Mouse (Mus musculus): ENCODE data around the gene Btf3. TPM values are rescaled to one million over a fixed set of nuclear protein-coding genes. Genes with fewer than 3 reads are reported as not detected.

The Btf3 gene
- total RNA-seq, 1 experiment: 844 TPM

DNA sequence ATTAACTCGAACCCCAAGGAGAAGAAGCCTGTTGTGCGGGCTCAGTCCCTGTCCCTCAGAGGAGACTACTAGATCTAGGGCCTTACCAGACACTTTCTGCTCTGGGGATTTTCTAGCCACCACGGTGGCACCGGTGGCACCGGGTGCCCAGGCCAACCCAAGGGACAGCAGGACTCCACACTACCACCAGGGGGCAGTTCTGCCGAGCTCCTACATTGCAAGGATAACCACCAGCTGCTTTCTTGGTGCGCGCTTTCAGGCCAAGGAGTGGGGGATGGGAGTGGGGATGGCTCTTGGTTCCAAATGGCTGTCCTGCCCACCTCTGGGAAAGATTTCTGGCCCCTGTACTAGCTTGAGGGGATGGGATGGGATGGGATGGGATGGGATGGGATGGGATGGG, 34.7 kb upstream of the Btf3 start:
- Histone ChIP-seq H3K9ac (ENCODE audit: insufficient read depth, low read depth, low read length, poor library complexity, severe bottlenecking) (no peak overlapping the region), H3K36me3 (ENCODE audit: control insufficient read depth, insufficient read depth, low read length, poor library complexity, severe bottlenecking) (no peaks in the 10 kb centered on the region), H3K4me3 (ENCODE audit: insufficient read depth in 1 of 2, low read depth in 1 of 2, low read length in 2 of 2, poor library complexity in 1 of 2, severe bottlenecking in 1 of 2) (no peak overlapping the region), H3K4me1 (ENCODE audit: control insufficient read depth in 2 of 2, insufficient read depth in 2 of 2, low read length in 2 of 2, poor library complexity in 1 of 2) (no peaks in the 10 kb centered on the region), H3K9me3 (ENCODE audit: control insufficient read depth, insufficient read depth, low read depth, low read length) (no peaks in the 10 kb centered on the region), H3K27ac (ENCODE audit: insufficient read depth, low read depth, low read length, poor library complexity, severe bottlenecking) (no peak overlapping the region)
- in situ Hi-C loops (cut with MboI; ENCODE audit: low sequenced_read_pairs in 2 of 2, unreplicated experiment in 2 of 2): no loop called here
- TF ChIP-seq HCFC1 (IDR thresholded peaks at IDR 0.05; ENCODE audit: borderline replicate concordance, insufficient read depth, low read length) (no peak), ZC3H11A (IDR thresholded peaks at IDR 0.05; ENCODE audit: borderline replicate concordance, low read depth, low read length) (peak; percentile 26; the same call in 1 of the 2 replicates), CHD2 (IDR thresholded peaks at IDR 0.05; ENCODE audit: low read depth, low read length) (no peak), ZNF384 (IDR thresholded peaks at IDR 0.05; ENCODE audit: low read depth, low read length) (no peak), MAFK (IDR thresholded peaks at IDR 0.05; ENCODE audit: insufficient read depth, low read depth, low read length) (no peak)
- no peak for DNase-seq (ENCODE audit: low read depth, low spot score)

DNA sequence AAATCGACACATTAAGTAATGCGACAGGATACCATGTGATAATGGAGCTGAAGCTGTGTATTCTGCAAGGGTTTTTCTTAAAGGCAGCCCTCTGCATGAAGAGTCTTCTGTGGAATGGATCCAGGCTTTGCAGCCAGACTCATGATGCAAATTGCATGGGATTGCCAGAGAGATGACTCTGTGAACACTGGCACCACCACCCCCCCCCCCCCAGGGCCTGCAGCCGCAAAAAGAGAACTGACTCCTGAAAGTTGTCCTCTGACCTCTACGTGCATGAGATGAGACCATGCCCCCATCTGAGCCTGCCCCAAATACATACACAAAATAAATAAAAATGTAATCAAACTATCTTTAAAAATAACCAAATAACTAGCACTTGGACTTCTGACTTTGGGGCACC, 32.7 kb upstream of the Btf3 start:
- Histone ChIP-seq H3K27ac (ENCODE audit: insufficient read depth, low read depth, low read length, poor library complexity, severe bottlenecking) (no peak overlapping the region), H3K4me1 (ENCODE audit: control insufficient read depth in 2 of 2, insufficient read depth in 2 of 2, low read length in 2 of 2, poor library complexity in 1 of 2) (no peaks in the 10 kb centered on the region), H3K9ac (ENCODE audit: insufficient read depth, low read depth, low read length, poor library complexity, severe bottlenecking) (no peak overlapping the region), H3K4me3 (ENCODE audit: insufficient read depth in 1 of 2, low read depth in 1 of 2, low read length in 2 of 2, poor library complexity in 1 of 2, severe bottlenecking in 1 of 2) (no peak overlapping the region), H3K9me3 (ENCODE audit: control insufficient read depth, insufficient read depth, low read depth, low read length) (no peaks in the 10 kb centered on the region), H3K36me3 (ENCODE audit: control insufficient read depth, insufficient read depth, low read length, poor library complexity, severe bottlenecking) (no peaks in the 10 kb centered on the region)
- no peak for TF ChIP-seq ZC3H11A (IDR thresholded peaks at IDR 0.05; ENCODE audit: borderline replicate concordance, low read depth, low read length)
- TF ChIP-seq MAFK (IDR thresholded peaks at IDR 0.05; ENCODE audit: insufficient read depth, low read depth, low read length): no peak
- TF ChIP-seq CHD2 (IDR thresholded peaks at IDR 0.05; ENCODE audit: low read depth, low read length): no peak
- in situ Hi-C loops (cut with MboI; ENCODE audit: low sequenced_read_pairs in 2 of 2, unreplicated experiment in 2 of 2): no loop called here
- DNase-seq (ENCODE audit: low read depth, low spot score): no peak

DNA sequence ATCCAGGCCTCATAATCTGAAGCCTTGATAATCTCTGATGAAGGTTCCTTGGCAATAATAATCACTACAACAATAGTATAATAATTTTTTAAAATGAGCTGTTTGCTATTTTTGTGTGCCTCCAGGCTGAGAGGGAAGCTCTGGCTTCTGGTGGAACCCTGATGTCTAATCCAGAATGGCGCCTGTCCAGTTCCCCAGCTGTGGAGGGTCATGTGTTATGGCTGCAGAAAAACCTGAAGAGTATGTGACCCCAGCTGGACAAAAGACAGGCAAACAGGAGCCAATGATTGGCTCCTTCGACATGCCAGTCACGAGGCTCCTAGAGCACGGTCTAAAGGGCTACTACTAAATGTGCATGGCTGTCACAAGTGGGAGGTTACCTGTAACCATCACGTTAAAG, 23.7 kb upstream of the Btf3 start:
- Histone ChIP-seq H3K36me3 (ENCODE audit: control insufficient read depth, insufficient read depth, low read length, poor library complexity, severe bottlenecking) (no peaks in the 10 kb centered on the region), H3K4me3 (ENCODE audit: insufficient read depth in 1 of 2, low read depth in 1 of 2, low read length in 2 of 2, poor library complexity in 1 of 2, severe bottlenecking in 1 of 2) (no peak overlapping the region), H3K27ac (ENCODE audit: insufficient read depth, low read depth, low read length, poor library complexity, severe bottlenecking) (no peak overlapping the region), H3K4me1 (ENCODE audit: control insufficient read depth in 2 of 2, insufficient read depth in 2 of 2, low read length in 2 of 2, poor library complexity in 1 of 2) (no peaks in the 10 kb centered on the region), H3K9me3 (ENCODE audit: control insufficient read depth, insufficient read depth, low read depth, low read length) (no peaks in the 10 kb centered on the region), H3K9ac (ENCODE audit: insufficient read depth, low read depth, low read length, poor library complexity, severe bottlenecking) (no peak overlapping the region)
- TF ChIP-seq ZC3H11A (IDR thresholded peaks at IDR 0.05; ENCODE audit: borderline replicate concordance, low read depth, low read length): no peak
- TF ChIP-seq ZNF384 (IDR thresholded peaks at IDR 0.05; ENCODE audit: low read depth, low read length): no peak
- TF ChIP-seq CHD2 (IDR thresholded peaks at IDR 0.05; ENCODE audit: low read depth, low read length): no peak
- TF ChIP-seq HCFC1 (IDR thresholded peaks at IDR 0.05; ENCODE audit: borderline replicate concordance, insufficient read depth, low read length): no peak
- no peak for TF ChIP-seq MAFK (IDR thresholded peaks at IDR 0.05; ENCODE audit: insufficient read depth, low read depth, low read length)
- DNase-seq (ENCODE audit: low read depth, low spot score): no peak
- in situ Hi-C loops (cut with MboI; ENCODE audit: low sequenced_read_pairs in 2 of 2, unreplicated experiment in 2 of 2): no loop called here

DNA sequence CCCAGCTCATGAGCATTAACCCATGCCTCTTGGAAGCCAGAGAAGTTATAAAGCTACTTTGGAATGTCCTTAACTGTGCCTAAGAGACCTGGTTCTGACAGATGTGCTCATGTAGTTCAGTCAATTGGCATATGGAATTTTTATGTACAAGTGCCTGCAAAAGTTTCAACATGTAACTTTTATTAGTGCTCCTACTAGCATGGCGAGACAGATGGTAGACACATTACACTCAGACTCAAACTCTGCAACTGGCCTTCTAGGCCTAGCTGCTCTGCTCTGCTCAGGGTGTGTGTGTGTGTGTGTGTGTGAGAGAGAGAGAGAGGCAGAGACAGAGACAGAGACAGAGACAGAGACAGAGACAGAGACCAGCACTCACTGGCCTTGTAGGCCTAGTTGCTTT, 19.4 kb upstream of the Btf3 start:
- in situ Hi-C loops (cut with MboI; ENCODE audit: low sequenced_read_pairs in 2 of 2, unreplicated experiment in 2 of 2): no loop called here
- Histone ChIP-seq H3K4me3 (ENCODE audit: insufficient read depth in 1 of 2, low read depth in 1 of 2, low read length in 2 of 2, poor library complexity in 1 of 2, severe bottlenecking in 1 of 2) (no peak overlapping the region), H3K4me1 (ENCODE audit: control insufficient read depth in 2 of 2, insufficient read depth in 2 of 2, low read length in 2 of 2, poor library complexity in 1 of 2) (no peaks in the 10 kb centered on the region), H3K9ac (ENCODE audit: insufficient read depth, low read depth, low read length, poor library complexity, severe bottlenecking) (no peak overlapping the region), H3K36me3 (ENCODE audit: control insufficient read depth, insufficient read depth, low read length, poor library complexity, severe bottlenecking) (no peaks in the 10 kb centered on the region), H3K9me3 (ENCODE audit: control insufficient read depth, insufficient read depth, low read depth, low read length) (no peaks in the 10 kb centered on the region), H3K27ac (ENCODE audit: insufficient read depth, low read depth, low read length, poor library complexity, severe bottlenecking) (no peak overlapping the region)
- no peak for DNase-seq (ENCODE audit: low read depth, low spot score)
- TF ChIP-seq ZC3H11A (IDR thresholded peaks at IDR 0.05; ENCODE audit: borderline replicate concordance, low read depth, low read length) (no peak), HCFC1 (IDR thresholded peaks at IDR 0.05; ENCODE audit: borderline replicate concordance, insufficient read depth, low read length) (no peak), MAFK (IDR thresholded peaks at IDR 0.05; ENCODE audit: insufficient read depth, low read depth, low read length) (no peak), CHD2 (IDR thresholded peaks at IDR 0.05; ENCODE audit: low read depth, low read length) (no peak)

GRCm38 (mm10) chr13:98332106-98332505, 15.3 kb upstream of the Btf3 start:
- H3K4me3 ChIP-seq (ENCODE audit: insufficient read depth in 1 of 2, low read depth in 1 of 2, low read length in 2 of 2, poor library complexity in 1 of 2, severe bottlenecking in 1 of 2): no peak overlapping the region
- TF ChIP-seq CHD2 (IDR thresholded peaks at IDR 0.05; ENCODE audit: low read depth, low read length) (no peak), ZC3H11A (IDR thresholded peaks at IDR 0.05; ENCODE audit: borderline replicate concordance, low read depth, low read length) (no peak), MAFK (IDR thresholded peaks at IDR 0.05; ENCODE audit: insufficient read depth, low read depth, low read length) (no peak), ZNF384 (IDR thresholded peaks at IDR 0.05; ENCODE audit: low read depth, low read length) (no peak), HCFC1 (IDR thresholded peaks at IDR 0.05; ENCODE audit: borderline replicate concordance, insufficient read depth, low read length) (no peak)
- no peak overlapping the region for H3K9ac ChIP-seq (ENCODE audit: insufficient read depth, low read depth, low read length, poor library complexity, severe bottlenecking)
- peaks cover 3% of the 10 kb centered on the region; the same call in 1 of the 2 replicates for H3K9me3 ChIP-seq (ENCODE audit: control insufficient read depth, insufficient read depth, low read depth, low read length)
- no peaks in the 10 kb centered on the region for H3K36me3 ChIP-seq (ENCODE audit: control insufficient read depth, insufficient read depth, low read length, poor library complexity, severe bottlenecking)
- DNase-seq (ENCODE audit: low read depth, low spot score): no peak
- in situ Hi-C loops (cut with MboI; ENCODE audit: low sequenced_read_pairs in 2 of 2, unreplicated experiment in 2 of 2): no loop called here
- no peak overlapping the region for H3K27ac ChIP-seq (ENCODE audit: insufficient read depth, low read depth, low read length, poor library complexity, severe bottlenecking)
- no peaks in the 10 kb centered on the region for H3K4me1 ChIP-seq (ENCODE audit: control insufficient read depth in 2 of 2, insufficient read depth in 2 of 2, low read length in 2 of 2, poor library complexity in 1 of 2)
